Mouse (Mus musculus): ENCODE data around the gene Erp29. TPM values are rescaled to one million over a fixed set of nuclear protein-coding genes. Genes with fewer than 3 reads are reported as not detected.

Erp29 gene
- polyA plus RNA-seq, 1 experiment from 2014 or later: 146 TPM

DNA sequence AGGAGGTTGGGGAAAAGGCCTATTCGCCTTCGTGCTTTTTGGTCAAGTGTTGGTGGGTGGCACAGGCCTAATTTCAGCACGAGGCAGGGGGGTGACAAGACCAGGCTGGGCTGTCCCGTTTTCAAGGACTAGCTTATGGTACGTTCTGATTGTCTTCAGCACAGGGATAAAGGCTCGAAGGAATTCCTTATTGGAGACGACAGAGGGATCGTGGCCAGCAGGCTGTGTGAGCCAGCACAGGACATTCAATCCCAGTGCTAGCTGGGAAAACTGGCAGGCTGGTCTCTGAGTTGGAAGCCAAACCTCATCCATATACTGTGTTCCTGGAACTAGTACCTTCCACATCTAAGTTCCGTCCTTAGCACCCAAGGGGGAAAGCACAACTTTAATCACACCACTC lies 600 bp upstream of the Erp29 start:
- 7% methylated on average over 9 of the region's 9 CpGs for WGBS
- Histone ChIP-seq H3K4me1 (ENCODE audit: control insufficient read depth, insufficient read depth, low read length) (peaks cover 11% of the 10 kb centered on the region), H3K9ac (replicated peaks; ENCODE audit: low read depth, low read length) (peak overlapping the region; percentile 93), H3K27ac (ENCODE audit: low read depth, low read length) (peak overlapping the region; percentile 96), H3K4me3 (ENCODE audit: low read depth, low read length) (peak overlapping the region; percentile 89), H3K36me3 (ENCODE audit: control insufficient read depth, insufficient read depth, low read length) (peaks cover 5% of the 10 kb centered on the region; the same call in 1 of the 2 replicates), H3K27me3 (ENCODE audit: control insufficient read depth, insufficient read depth, low read length) (peaks cover 4% of the 10 kb centered on the region; the same call in 1 of the 2 replicates), H3K9me3 (ENCODE audit: control insufficient read depth, low read length) (no peaks in the 10 kb centered on the region), H3K4me2 (ENCODE audit: low read depth, low read length) (peak overlapping the region; percentile 93)
- ATAC-seq (ENCODE audit: low read depth): no peak

DNA sequence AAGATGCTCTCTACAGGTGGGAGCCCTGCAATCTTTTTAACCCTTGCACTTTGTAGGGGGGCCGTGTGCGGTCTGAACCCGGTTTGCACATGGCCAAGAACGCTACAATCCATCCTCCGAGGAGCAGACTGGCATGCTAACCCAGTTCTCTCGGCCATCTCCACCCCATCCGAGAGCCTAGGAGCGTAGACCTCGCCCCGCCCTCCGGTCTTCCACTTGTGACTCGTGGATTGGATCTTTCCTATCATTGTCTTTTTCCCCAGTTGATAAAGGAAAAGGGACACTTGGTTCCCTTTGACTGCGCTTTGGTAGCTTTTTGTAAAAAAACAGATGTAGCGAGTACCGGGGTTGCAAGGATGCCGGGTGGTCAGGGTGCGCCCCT lies 671 bp downstream of the Erp29 start, which contains the start of gene Tmem116:
Gene Tmem116 (plus strand): TSS at position 250 of the 382 bp plus-strand sequence.
- Histone ChIP-seq H3K27me3 (ENCODE audit: control insufficient read depth, insufficient read depth, low read length) (peaks cover 4% of the 10 kb centered on the region; the same call in 1 of the 2 replicates), H3K4me1 (ENCODE audit: control insufficient read depth, insufficient read depth, low read length) (peaks cover 11% of the 10 kb centered on the region), H3K27ac (ENCODE audit: low read depth, low read length) (peak within 1 kb of the TSS; percentile 96), H3K9ac (replicated peaks; ENCODE audit: low read depth, low read length) (peak within 1 kb of the TSS; percentile 93), H3K9me3 (ENCODE audit: control insufficient read depth, low read length) (no peaks in the 10 kb centered on the region), H3K4me2 (ENCODE audit: low read depth, low read length) (peak within 1 kb of the TSS; percentile 93), H3K4me3 (ENCODE audit: low read depth, low read length) (peak within 1 kb of the TSS; percentile 89), H3K36me3 (ENCODE audit: control insufficient read depth, insufficient read depth, low read length) (peaks cover 10% of the 10 kb centered on the region)
- under 1% methylated on average over 17 of the region's 17 CpGs for WGBS
- ATAC-seq (ENCODE audit: low read depth): peak; percentile 48

DNA sequence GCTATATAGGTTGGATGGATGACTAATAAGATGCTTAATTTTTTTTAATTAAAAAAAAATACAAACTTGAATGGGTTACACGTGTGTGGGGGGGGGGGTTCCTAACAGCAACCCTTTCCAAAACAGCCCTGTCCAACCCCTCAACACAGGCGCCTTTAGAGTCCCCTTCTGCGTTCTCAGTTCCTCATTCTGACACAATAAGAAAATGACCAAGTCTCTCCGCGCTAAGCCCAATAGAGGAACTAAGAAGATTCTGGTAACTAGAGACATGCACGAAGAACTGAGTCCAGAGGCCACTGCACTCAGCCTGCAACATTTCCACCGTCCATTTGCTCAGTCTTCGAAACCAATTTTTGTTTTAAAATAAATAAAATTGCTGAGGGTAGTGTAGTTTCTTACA lies 1.1 kb downstream of the Erp29 start:
- WGBS: 32% methylated on average over 8 of the region's 8 CpGs
- Histone ChIP-seq H3K4me1 (ENCODE audit: control insufficient read depth, insufficient read depth, low read length) (peaks cover 11% of the 10 kb centered on the region), H3K4me3 (ENCODE audit: low read depth, low read length) (peak overlapping the region; percentile 89), H3K27me3 (ENCODE audit: control insufficient read depth, insufficient read depth, low read length) (peaks cover 4% of the 10 kb centered on the region; the same call in 1 of the 2 replicates), H3K9me3 (ENCODE audit: control insufficient read depth, low read length) (no peaks in the 10 kb centered on the region), H3K27ac (ENCODE audit: low read depth, low read length) (peak overlapping the region; percentile 96), H3K36me3 (ENCODE audit: control insufficient read depth, insufficient read depth, low read length) (peaks cover 14% of the 10 kb centered on the region), H3K4me2 (ENCODE audit: low read depth, low read length) (peak overlapping the region; percentile 93), H3K9ac (replicated peaks; ENCODE audit: low read depth, low read length) (peak overlapping the region; percentile 93)
- ATAC-seq (ENCODE audit: low read depth): no peak

DNA sequence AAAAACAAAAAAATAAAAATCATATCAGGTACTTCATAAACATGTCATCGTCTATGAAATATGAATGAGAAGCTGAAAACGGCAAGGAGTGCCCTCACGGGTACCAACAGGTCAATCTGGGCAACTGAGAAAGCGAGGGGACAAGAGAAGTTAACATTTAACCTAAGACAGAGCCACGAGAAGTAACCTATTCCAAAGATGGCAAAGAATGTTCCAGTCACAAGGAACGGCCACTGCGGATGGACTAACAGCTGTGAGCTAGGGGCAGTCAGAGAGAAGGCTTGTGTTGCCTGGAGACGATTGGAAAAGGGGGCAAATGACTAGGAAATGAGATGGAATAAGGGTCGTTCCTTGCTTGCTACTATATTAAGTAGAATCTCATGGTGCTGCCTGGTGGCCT lies 1.8 kb downstream of the Erp29 start:
- peaks cover 11% of the 10 kb centered on the region for H3K4me1 ChIP-seq (ENCODE audit: control insufficient read depth, insufficient read depth, low read length)
- H3K9ac ChIP-seq (replicated peaks; ENCODE audit: low read depth, low read length): no peak overlapping the region
- no peak overlapping the region for H3K27ac ChIP-seq (ENCODE audit: low read depth, low read length)
- H3K4me3 ChIP-seq (ENCODE audit: low read depth, low read length): no peak overlapping the region
- peaks cover 4% of the 10 kb centered on the region; the same call in 1 of the 2 replicates for H3K27me3 ChIP-seq (ENCODE audit: control insufficient read depth, insufficient read depth, low read length)
- H3K9me3 ChIP-seq (ENCODE audit: control insufficient read depth, low read length): no peaks in the 10 kb centered on the region
- no peak for ATAC-seq (ENCODE audit: low read depth)
- peak overlapping the region; percentile 93; the same call in 1 of the 2 replicates for H3K4me2 ChIP-seq (ENCODE audit: low read depth, low read length)
- WGBS: 80% methylated on average over 9 of the region's 9 CpGs
- peaks cover 20% of the 10 kb centered on the region for H3K36me3 ChIP-seq (ENCODE audit: control insufficient read depth, insufficient read depth, low read length)

GRCm38 (mm10) chr5:121449976-121450375 lies 2.3 kb downstream of the Erp29 start:
- H3K9me3 ChIP-seq (ENCODE audit: control insufficient read depth, low read length): no peaks in the 10 kb centered on the region
- peaks cover 4% of the 10 kb centered on the region; the same call in 1 of the 2 replicates for H3K27me3 ChIP-seq (ENCODE audit: control insufficient read depth, insufficient read depth, low read length)
- no peak overlapping the region for H3K9ac ChIP-seq (replicated peaks; ENCODE audit: low read depth, low read length)
- H3K4me3 ChIP-seq (ENCODE audit: low read depth, low read length): no peak overlapping the region
- 67% methylated on average over 6 of the region's 6 CpGs for WGBS
- ATAC-seq (ENCODE audit: low read depth): no peak
- no peak overlapping the region for H3K4me2 ChIP-seq (ENCODE audit: low read depth, low read length)
- peaks cover 11% of the 10 kb centered on the region for H3K4me1 ChIP-seq (ENCODE audit: control insufficient read depth, insufficient read depth, low read length)
- H3K27ac ChIP-seq (ENCODE audit: low read depth, low read length): no peak overlapping the region
- peaks cover 24% of the 10 kb centered on the region for H3K36me3 ChIP-seq (ENCODE audit: control insufficient read depth, insufficient read depth, low read length)

GRCm38 (mm10) chr5:121448450-121448849 lies 3.9 kb downstream of the Erp29 start:
- H3K4me2 ChIP-seq (ENCODE audit: low read depth, low read length): no peak overlapping the region
- H3K27ac ChIP-seq (ENCODE audit: low read depth, low read length): no peak overlapping the region
- H3K9ac ChIP-seq (replicated peaks; ENCODE audit: low read depth, low read length): no peak overlapping the region
- ATAC-seq (ENCODE audit: low read depth): no peak
- 93% methylated on average over 3 of the region's 3 CpGs for WGBS
- H3K27me3 ChIP-seq (ENCODE audit: control insufficient read depth, insufficient read depth, low read length): peaks cover 4% of the 10 kb centered on the region; the same call in 1 of the 2 replicates
- H3K36me3 ChIP-seq (ENCODE audit: control insufficient read depth, insufficient read depth, low read length): peaks cover 39% of the 10 kb centered on the region
- H3K4me1 ChIP-seq (ENCODE audit: control insufficient read depth, insufficient read depth, low read length): peaks cover 10% of the 10 kb centered on the region
- H3K9me3 ChIP-seq (ENCODE audit: control insufficient read depth, low read length): no peaks in the 10 kb centered on the region
- no peak overlapping the region for H3K4me3 ChIP-seq (ENCODE audit: low read depth, low read length)

- no peaks in the 10 kb centered on the region for H3K9me3 ChIP-seq (ENCODE audit: control insufficient read depth, low read length)
- WGBS: 93% methylated on average over 5 of the region's 5 CpGs
- peaks cover 54% of the 10 kb centered on the region for H3K36me3 ChIP-seq (ENCODE audit: control insufficient read depth, insufficient read depth, low read length)
- H3K4me2 ChIP-seq (ENCODE audit: low read depth, low read length): no peak overlapping the region
- ATAC-seq (ENCODE audit: low read depth): no peak
- no peak overlapping the region for H3K4me3 ChIP-seq (ENCODE audit: low read depth, low read length)
- no peaks in the 10 kb centered on the region for H3K4me1 ChIP-seq (ENCODE audit: control insufficient read depth, insufficient read depth, low read length)
- H3K27ac ChIP-seq (ENCODE audit: low read depth, low read length): no peak overlapping the region
- no peaks in the 10 kb centered on the region for H3K27me3 ChIP-seq (ENCODE audit: control insufficient read depth, insufficient read depth, low read length)
- H3K9ac ChIP-seq (replicated peaks; ENCODE audit: low read depth, low read length): no peak overlapping the region
These were observed 7.4 kb downstream of the Erp29 start for GRCm38 (mm10) chr5:121444870-121445269.

GRCm38 (mm10) chr5:121443548-121443947 lies 8.8 kb downstream of the Erp29 start:
- Histone ChIP-seq H3K36me3 (ENCODE audit: control insufficient read depth, insufficient read depth, low read length) (peaks cover 66% of the 10 kb centered on the region), H3K9me3 (ENCODE audit: control insufficient read depth, low read length) (no peaks in the 10 kb centered on the region), H3K4me2 (ENCODE audit: low read depth, low read length) (no peak overlapping the region), H3K9ac (replicated peaks; ENCODE audit: low read depth, low read length) (no peak overlapping the region), H3K4me1 (ENCODE audit: control insufficient read depth, insufficient read depth, low read length) (no peaks in the 10 kb centered on the region), H3K27me3 (ENCODE audit: control insufficient read depth, insufficient read depth, low read length) (no peaks in the 10 kb centered on the region), H3K27ac (ENCODE audit: low read depth, low read length) (no peak overlapping the region), H3K4me3 (ENCODE audit: low read depth, low read length) (no peak overlapping the region)
- ATAC-seq (ENCODE audit: low read depth): no peak
- 91% methylated on average over 3 of the region's 3 CpGs for WGBS

- no peak overlapping the region for H3K9ac ChIP-seq (replicated peaks; ENCODE audit: low read depth, low read length)
- H3K4me1 ChIP-seq (ENCODE audit: control insufficient read depth, insufficient read depth, low read length): no peaks in the 10 kb centered on the region
- no peaks in the 10 kb centered on the region for H3K27me3 ChIP-seq (ENCODE audit: control insufficient read depth, insufficient read depth, low read length)
- H3K36me3 ChIP-seq (ENCODE audit: control insufficient read depth, insufficient read depth, low read length): peaks cover 77% of the 10 kb centered on the region
- ATAC-seq (ENCODE audit: low read depth): no peak
- no peaks in the 10 kb centered on the region for H3K9me3 ChIP-seq (ENCODE audit: control insufficient read depth, low read length)
- no peak overlapping the region for H3K4me3 ChIP-seq (ENCODE audit: low read depth, low read length)
- no peak overlapping the region for H3K4me2 ChIP-seq (ENCODE audit: low read depth, low read length)
- H3K27ac ChIP-seq (ENCODE audit: low read depth, low read length): no peak overlapping the region
- 93% methylated on average over 11 of the region's 11 CpGs for WGBS
These were observed 13.6 kb downstream of the Erp29 start for GRCm38 (mm10) chr5:121438756-121439155.
